ENCODE assay signal across 8 mouse cellular contexts in the genomic region with DNA sequence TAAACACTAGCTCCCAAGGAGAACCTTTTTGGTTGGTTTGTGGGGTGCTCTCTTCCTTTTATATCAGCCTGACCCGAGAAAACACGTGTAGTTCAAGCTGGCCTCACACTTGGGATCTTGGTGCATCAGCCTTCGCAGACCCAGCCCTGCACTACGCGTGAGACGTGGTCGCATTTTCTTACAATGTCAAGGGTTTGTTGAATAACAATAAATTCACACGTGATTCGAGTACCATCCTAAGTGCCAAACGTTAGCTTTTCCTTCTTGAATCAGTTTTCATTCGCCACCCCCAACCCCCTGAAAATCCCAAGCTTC. TPM values are rescaled to one million over a fixed set of nuclear protein-coding genes. Genes with fewer than 3 reads are reported as not detected.
DNase-seq lines count a peak whose midpoint lies in the region; ATAC-seq and TF ChIP-seq lines count a peak whose summit lies in the region.

No protein-coding gene starts in this region.

- H3K27ac ChIP-seq in heart, postnatal 0 days (ENCODE audit: low read depth): peak overlapping the region; percentile 87
- H3K27ac ChIP-seq in hindbrain, embryonic 11.5 days (ENCODE audit: low read depth, low read length): peak overlapping the region; percentile 70
- peak overlapping the region; percentile 98 for H3K27ac ChIP-seq in midbrain, embryonic 10.5 days (replicated peaks)

- no peaks in the 10 kb centered on the region for H3K9me3 ChIP-seq in heart, postnatal 0 days (replicated peaks; ENCODE audit: control insufficient read depth, low read length)
- no peaks in the 10 kb centered on the region for H3K9me3 ChIP-seq in hindbrain, embryonic 11.5 days (ENCODE audit: control insufficient read depth, low read length)
- H3K9me3 ChIP-seq in midbrain, embryonic 10.5 days (replicated peaks): no peaks in the 10 kb centered on the region

- H3K4me3 ChIP-seq in heart, postnatal 0 days (ENCODE audit: low read depth, low read length): peak overlapping the region; percentile 68
- H3K4me3 ChIP-seq in hindbrain, embryonic 11.5 days (ENCODE audit: low read depth, low read length): peak overlapping the region; percentile 76
- peak overlapping the region; percentile 89 for H3K4me3 ChIP-seq in midbrain, embryonic 10.5 days

- TF ChIP-seq CTCF in heart, postnatal 0 days (IDR thresholded peaks at IDR 0.05; ENCODE audit: low read depth): no peak

- 0 out of 2 replicates have a peak, but pooled peaks have one; percentile 1 for ATAC-seq in heart, postnatal 0 days (ENCODE audit: insufficient read depth, low read depth)
- ATAC-seq in hindbrain, embryonic 11.5 days (ENCODE audit: low FRiP score): peak; percentile 11; the same call in 1 of the 2 replicates

- peaks cover 25% of the 10 kb centered on the region for H3K4me1 ChIP-seq in heart, postnatal 0 days (ENCODE audit: control insufficient read depth, insufficient read depth)
- peaks cover 10% of the 10 kb centered on the region for H3K4me1 ChIP-seq in hindbrain, embryonic 11.5 days (replicated peaks; ENCODE audit: control insufficient read depth, insufficient read depth, low read length)
- H3K4me1 ChIP-seq in midbrain, embryonic 10.5 days: peaks cover 47% of the 10 kb centered on the region

- 4% methylated on average over 11 of the region's 11 CpGs for WGBS in heart, postnatal 0 days
- WGBS in hindbrain, embryonic 11.5 days: 5% methylated on average over 11 of the region's 11 CpGs
- WGBS in midbrain, embryonic 10.5 days: 6% methylated on average over 11 of the region's 11 CpGs

- no peak for DNase-seq in heart, postnatal 0 days (ENCODE audit: low spot score)
- DNase-seq in heart, adult 9 months (ENCODE audit: low spot score in 2 of 2): no peak
- DNase-seq in R1 (ENCODE audit: low read depth, low spot score): peak; percentile 58
- no peak for DNase-seq in hindbrain, embryonic 11.5 days (ENCODE audit: low spot score)
- no peak for DNase-seq in midbrain, embryonic 10.5 days (ENCODE audit: low spot score)
- DNase-seq in right cerebral cortex, postnatal 25 days: no peak
- DNase-seq in spleen, postnatal 36 days (ENCODE audit: low spot score in 2 of 2): no peak
- no peak for DNase-seq in adrenal gland, postnatal 36 days

- no peak for TF ChIP-seq EP300 in heart, postnatal 0 days (IDR thresholded peaks at IDR 0.05; ENCODE audit: low read depth)

- peak overlapping the region; percentile 79 for H3K4me2 ChIP-seq in heart, postnatal 0 days (ENCODE audit: low read depth, low read length)
- H3K4me2 ChIP-seq in hindbrain, embryonic 11.5 days (replicated peaks; ENCODE audit: low read depth, low read length): peak overlapping the region; percentile 75

- peak overlapping the region; percentile 68 for H3K9ac ChIP-seq in heart, postnatal 0 days (replicated peaks; ENCODE audit: low read depth, low read length)
- peak overlapping the region; percentile 95 for H3K9ac ChIP-seq in hindbrain, embryonic 11.5 days (ENCODE audit: low read depth, low read length)

- no peaks in the 10 kb centered on the region for H3K27me3 ChIP-seq in heart, postnatal 0 days (ENCODE audit: control insufficient read depth, insufficient read depth, low read length)
- H3K27me3 ChIP-seq in hindbrain, embryonic 11.5 days (ENCODE audit: control insufficient read depth, insufficient read depth, low read length): no peaks in the 10 kb centered on the region
- no peaks in the 10 kb centered on the region for H3K27me3 ChIP-seq in midbrain, embryonic 10.5 days (ENCODE audit: low read depth, poor library complexity, severe bottlenecking)

- peaks cover 21% of the 10 kb centered on the region for H3K36me3 ChIP-seq in heart, postnatal 0 days (replicated peaks; ENCODE audit: control insufficient read depth, insufficient read depth, low read length)
- H3K36me3 ChIP-seq in hindbrain, embryonic 11.5 days (ENCODE audit: control insufficient read depth, insufficient read depth, low read length): no peaks in the 10 kb centered on the region; the same call in 1 of the 2 replicates
- H3K36me3 ChIP-seq in midbrain, embryonic 10.5 days: peaks cover 32% of the 10 kb centered on the region

RNA-seq across cellular contexts. Expression of gene Sec31a, which starts 14.0 kb away (rescaled TPM):
- total RNA-seq in heart, postnatal 0 days (2014; rRNA removed; ENCODE audit: low replicate concordance): 246 and 258 TPM in 2 replicates
- polyA plus RNA-seq in heart, postnatal 0 days (2015; fragmentation: Nextera tagmentation; extraction: Ambion mirVana): 101 and 102 TPM in 2 replicates
- 103 and 107 TPM in 2 replicates for polyA plus RNA-seq in hindbrain, embryonic 11.5 days (2014; fragmentation: Nextera tagmentation; extraction: Ambion mirVana)
- 101 and 109 TPM in 2 replicates for polyA plus RNA-seq in midbrain, embryonic 10.5 days (2016; fragmentation: Nextera tagmentation; extraction: Ambion mirVana)
- total RNA-seq in adrenal gland, postnatal 36 days (2021): 100 to 1,000 TPM; 155 to 161 TPM
